Mouse (Mus musculus) heart, embryonic 14.5 days (tissue): ENCODE measurements at regions not wholly inside any gene's neighbourhood (a gene's known extent, or its start where the extent isn't known, plus 50 kb on each side); places are given as distances from the start of the nearest gene placed in this dataset.

Source experiments
- ATAC-seq: fragments of 200-750 bp; cut with Nextera tagmentation; 2 replicates; pipeline ENCODE4 v1.8.0; 2017; ENCODE audit warnings: low read depth, moderate TSS enrichment; ENCODE audit not compliant: insufficient number of reproducible peaks, insufficient read depth, low FRiP score
- H3K27ac ChIP-seq, 2 experiments: fragments of 200-500 bp in 1 of 2; fragments of 300-500 bp in 1 of 2; sonication (generic) in 1 of 2; replicated peaks in 1 of 2; 2 replicates each; pipeline ENCODE4 v1.5.1; 2012 to 2014; ENCODE audit warnings: low read depth in 2 of 2, low read length in 2 of 2, control low read depth in 1 of 2, mild to moderate bottlenecking in 1 of 2, mixed read lengths in 1 of 2; ENCODE audit not compliant: control insufficient read depth in 1 of 2, insufficient read depth in 1 of 2
- H3K27me3 ChIP-seq: fragments of 300-500 bp; sonication (generic); 2 replicates; pipeline ENCODE4 v1.6.1; 2014; ENCODE audit warnings: mild to moderate bottlenecking, low read length, control low read depth; ENCODE audit not compliant: control insufficient read depth, insufficient read depth
- H3K36me3 ChIP-seq: fragments of 300-500 bp; sonication (generic); 2 replicates; pipeline ENCODE4 v1.6.1; 2014; ENCODE audit warnings: mild to moderate bottlenecking, control low read depth, low read length, mixed read lengths; ENCODE audit not compliant: control insufficient read depth, insufficient read depth
- H3K4me1 ChIP-seq, 2 experiments: fragments of 200-500 bp in 1 of 2; fragments of 300-500 bp in 1 of 2; sonication (generic) in 1 of 2; 2 replicates each; pipeline ENCODE4 v1.6.1; 2012 to 2014; ENCODE audit warnings: low read length in 2 of 2, control low read depth in 1 of 2, mixed read lengths in 1 of 2; ENCODE audit not compliant: control insufficient read depth in 2 of 2, insufficient read depth in 2 of 2
- H3K4me2 ChIP-seq: fragments of 300-500 bp; sonication (generic); 2 replicates; pipeline ENCODE4 v1.6.1; 2014; ENCODE audit warnings: mild to moderate bottlenecking, low read length
- H3K4me3 ChIP-seq, 2 experiments: fragments of 200-500 bp in 1 of 2; fragments of 300-500 bp in 1 of 2; sonication (generic) in 1 of 2; 2 replicates each; pipeline ENCODE4 v1.5.1; 2012 to 2014; ENCODE audit warnings: low read length in 2 of 2, mild to moderate bottlenecking in 2 of 2, control low read depth in 1 of 2, low read depth in 1 of 2, moderate library complexity in 1 of 2; ENCODE audit not compliant: control insufficient read depth in 1 of 2, insufficient read depth in 1 of 2
- H3K9ac ChIP-seq: fragments of 300-500 bp; sonication (generic); 2 replicates; pipeline ENCODE4 v1.6.1; 2014; ENCODE audit warnings: mild to moderate bottlenecking, low read length
- H3K9me3 ChIP-seq: fragments of 300-500 bp; sonication (generic); 2 replicates; pipeline ENCODE4 v1.6.1; 2016; ENCODE audit warnings: low read length, control low read depth; ENCODE audit not compliant: control insufficient read depth
- WGBS: fragments of 180-500 bp; shearing (Covaris S2); extraction: QIAGEN DNeasy Blood & Tissue Kit; methylation state at CpG from one replicate; pipeline ENCODE4 v1.1.7; 2014; 5-methylcytosine and 5-hydroxymethylcytosine counted together

DNA sequence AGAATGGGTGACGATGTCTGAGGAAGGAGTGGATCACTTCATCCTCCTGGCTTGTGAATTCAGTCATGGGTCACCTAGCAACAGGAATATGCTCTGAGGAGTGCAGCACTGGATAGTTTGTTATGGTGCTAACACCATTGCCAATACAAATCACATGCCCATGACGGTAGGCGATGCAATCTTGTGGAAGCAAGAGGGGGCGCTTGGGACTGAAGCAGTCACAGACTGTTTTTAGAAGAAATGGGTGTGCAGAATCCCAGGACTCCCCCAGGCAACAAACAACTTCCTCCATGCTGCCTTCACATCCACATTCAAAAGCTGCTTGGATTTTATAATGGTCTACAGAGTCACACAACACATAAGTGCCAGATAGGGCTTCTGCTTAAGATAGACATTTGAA, 221.5 kb downstream of the Tmem182 start:
- H3K9me3 ChIP-seq: no peaks in the 10 kb centered on the region
- H3K27me3 ChIP-seq: no peaks in the 10 kb centered on the region
- H3K36me3 ChIP-seq: no peaks in the 10 kb centered on the region
- no peak for ATAC-seq
- no peak overlapping the region for H3K4me2 ChIP-seq
- no peak overlapping the region for H3K27ac ChIP-seq
- H3K4me3 ChIP-seq: no peak overlapping the region
- WGBS: 85% methylated on average over 4 of the region's 4 CpGs
- no peak overlapping the region for H3K9ac ChIP-seq
- no peaks in the 10 kb centered on the region for H3K4me1 ChIP-seq

DNA sequence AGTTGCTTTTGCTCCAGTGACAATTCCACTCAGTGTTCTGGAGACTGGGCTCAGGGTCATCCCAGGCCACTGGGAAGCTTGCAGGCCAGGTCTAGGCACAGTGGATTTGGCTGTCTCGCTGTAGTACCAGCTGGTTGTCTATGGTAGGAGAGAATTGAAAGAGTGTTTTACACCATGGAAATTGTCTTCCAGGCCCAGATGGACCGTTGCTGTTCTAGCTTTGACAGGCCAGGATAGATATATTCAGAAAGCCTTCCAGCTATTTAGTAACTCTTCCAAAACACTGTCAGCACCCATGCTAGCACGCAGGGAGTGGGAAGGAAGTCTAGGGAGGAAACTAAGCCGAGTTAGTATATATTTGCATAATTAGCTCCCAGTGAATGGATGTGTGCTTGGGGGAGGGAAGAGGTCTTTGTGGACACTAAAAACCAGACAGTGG, 222.2 kb downstream of the Tmem182 start:
- Histone ChIP-seq H3K9ac (no peak overlapping the region), H3K9me3 (no peaks in the 10 kb centered on the region), H3K36me3 (no peaks in the 10 kb centered on the region), H3K27me3 (no peaks in the 10 kb centered on the region), H3K4me3 (no peak overlapping the region), H3K27ac (no peak overlapping the region), H3K4me2 (no peak overlapping the region), H3K4me1 (no peaks in the 10 kb centered on the region)
- ATAC-seq: no peak
- 53% methylated on average over 4 of the region's 4 CpGs for WGBS

DNA sequence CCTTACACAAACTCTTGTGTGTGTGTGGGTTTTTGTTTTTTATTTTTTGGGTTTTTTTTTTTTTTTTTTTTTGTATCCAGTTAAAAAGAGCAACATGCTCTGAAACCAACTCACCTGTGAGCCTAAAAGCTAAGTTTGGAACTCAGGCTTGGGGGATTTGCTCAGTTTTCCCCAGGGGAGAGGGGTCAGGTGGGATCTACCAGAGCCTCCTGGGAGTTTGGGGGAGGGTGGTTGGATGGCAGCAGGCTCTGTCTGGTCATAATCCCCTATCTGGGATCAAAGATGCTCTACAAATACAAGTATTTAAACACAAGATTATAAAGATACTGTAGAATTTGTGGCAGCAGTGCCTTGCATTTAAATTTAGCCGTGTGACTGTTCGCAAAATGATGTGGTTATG, 222.6 kb downstream of the Tmem182 start:
- Histone ChIP-seq H3K4me1 (no peaks in the 10 kb centered on the region), H3K4me2 (no peak overlapping the region), H3K4me3 (no peak overlapping the region), H3K27ac (no peak overlapping the region), H3K9me3 (no peaks in the 10 kb centered on the region), H3K27me3 (no peaks in the 10 kb centered on the region), H3K9ac (no peak overlapping the region), H3K36me3 (no peaks in the 10 kb centered on the region)
- 87% methylated on average over 2 of the region's 2 CpGs for WGBS
- ATAC-seq: no peak

DNA sequence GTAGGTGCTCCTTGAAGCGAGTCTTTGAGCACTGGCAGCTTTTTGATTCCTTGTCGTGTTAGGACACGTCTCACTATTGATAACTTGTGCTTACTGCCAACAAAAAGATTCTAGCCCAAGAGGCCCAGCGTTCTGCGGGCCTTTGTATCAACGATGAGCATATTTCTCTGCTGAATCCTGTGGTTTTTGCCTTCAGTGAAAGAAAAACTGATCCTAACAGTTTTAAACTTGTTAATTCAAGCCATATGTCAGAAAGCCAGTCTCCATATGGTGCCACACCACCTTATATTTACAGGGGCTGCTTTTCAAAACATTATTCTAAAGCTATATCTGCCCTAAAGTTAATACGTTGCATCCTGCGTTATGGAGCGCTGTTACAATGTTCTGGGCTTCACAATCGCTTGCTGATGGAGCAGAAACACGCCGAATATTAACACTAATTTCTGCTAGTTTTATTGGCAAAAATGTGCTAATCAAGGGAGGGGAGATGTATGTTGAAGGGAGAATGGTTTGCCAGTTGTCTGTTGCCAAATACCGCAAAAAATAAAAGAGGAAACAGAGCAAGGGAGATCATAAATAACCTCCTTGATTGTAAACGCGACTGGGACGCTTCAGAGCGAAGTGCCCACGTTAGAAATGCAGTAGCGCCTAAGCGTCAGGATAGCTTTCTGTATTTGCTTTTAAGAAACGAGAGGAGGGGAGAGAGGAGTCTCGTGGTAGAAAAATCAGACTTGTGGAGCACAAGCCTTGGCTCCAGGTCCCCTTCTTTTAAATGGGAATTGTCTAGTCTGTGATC, 229.9 kb downstream of the Tmem182 start:
- H3K36me3 ChIP-seq: no peaks in the 10 kb centered on the region
- H3K27me3 ChIP-seq: no peaks in the 10 kb centered on the region
- WGBS: 70% methylated on average over 22 of the region's 22 CpGs

DNA sequence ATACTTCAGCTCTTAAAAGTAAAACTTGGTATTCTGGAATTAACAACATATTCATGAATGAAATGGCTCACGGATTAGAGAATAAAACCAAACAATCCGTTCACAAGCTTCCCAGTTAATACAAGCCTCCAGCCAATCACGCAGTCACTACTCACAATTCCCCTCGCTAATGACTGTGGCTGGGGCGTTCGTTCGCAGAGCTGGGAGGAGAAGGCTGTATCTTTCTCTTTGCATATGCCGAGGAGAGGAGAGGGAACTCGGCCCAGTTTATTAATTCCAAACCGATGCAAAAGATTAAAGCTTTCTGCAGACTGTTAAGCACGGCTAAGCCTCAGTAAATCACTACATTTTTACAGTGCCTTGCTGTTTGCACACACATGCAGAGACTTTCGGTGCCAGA, 231.5 kb downstream of the Tmem182 start:
- 82% methylated on average over 12 of the region's 12 CpGs for WGBS
- H3K4me2 ChIP-seq: no peak overlapping the region

More for the DNA sequence above, 229.9 kb downstream of the Tmem182 start:
- Histone ChIP-seq H3K4me2 (no peak overlapping the region), H3K4me1 (no peaks in the 10 kb centered on the region), H3K9ac (no peak overlapping the region), H3K27ac (no peak overlapping the region), H3K4me3 (no peak overlapping the region), H3K9me3 (no peaks in the 10 kb centered on the region)
- ATAC-seq: no peak

DNA sequence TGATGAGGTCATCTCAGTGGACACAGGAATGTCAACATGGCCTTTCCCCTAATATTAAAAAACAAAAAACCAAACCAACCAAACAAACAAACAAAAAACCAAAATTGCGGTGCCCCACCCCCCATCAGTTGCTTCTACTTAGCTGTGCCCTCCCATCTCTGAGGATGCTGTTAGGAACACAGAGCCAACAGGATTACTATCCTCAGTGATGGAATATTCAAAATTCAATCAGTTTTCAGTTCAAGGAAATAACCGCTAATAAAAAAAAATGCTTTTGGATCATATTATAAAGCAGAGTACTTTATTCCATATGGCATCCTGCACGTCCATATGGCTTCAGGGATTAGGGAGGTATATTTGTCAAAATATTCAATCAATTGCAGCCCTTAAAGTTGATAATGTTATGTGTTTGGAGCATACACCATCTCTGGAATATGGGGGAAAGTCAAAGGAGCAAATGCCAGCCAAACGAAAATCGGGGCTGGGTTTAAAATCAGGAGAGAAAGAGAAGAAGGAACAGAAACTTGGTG, 249.1 kb downstream of the Tmem182 start:
- Histone ChIP-seq H3K4me3 (no peak overlapping the region), H3K4me2 (no peak overlapping the region), H3K27me3 (no peaks in the 10 kb centered on the region), H3K9ac (no peak overlapping the region), H3K9me3 (no peaks in the 10 kb centered on the region), H3K4me1 (peaks cover 0 to 5% of the 10 kb centered on the region in 2 experiments; a peak in 1 of 4 replicates), H3K36me3 (no peaks in the 10 kb centered on the region), H3K27ac (no peak overlapping the region)
- WGBS: 89% methylated on average over 5 of the region's 5 CpGs
- ATAC-seq: no peak

More for the DNA sequence above, 231.5 kb downstream of the Tmem182 start:
- Histone ChIP-seq H3K9me3 (no peaks in the 10 kb centered on the region), H3K9ac (no peak overlapping the region), H3K27me3 (no peaks in the 10 kb centered on the region), H3K4me3 (no peak overlapping the region), H3K36me3 (no peaks in the 10 kb centered on the region), H3K27ac (no peak overlapping the region), H3K4me1 (no peaks in the 10 kb centered on the region)
- ATAC-seq: no peak

DNA sequence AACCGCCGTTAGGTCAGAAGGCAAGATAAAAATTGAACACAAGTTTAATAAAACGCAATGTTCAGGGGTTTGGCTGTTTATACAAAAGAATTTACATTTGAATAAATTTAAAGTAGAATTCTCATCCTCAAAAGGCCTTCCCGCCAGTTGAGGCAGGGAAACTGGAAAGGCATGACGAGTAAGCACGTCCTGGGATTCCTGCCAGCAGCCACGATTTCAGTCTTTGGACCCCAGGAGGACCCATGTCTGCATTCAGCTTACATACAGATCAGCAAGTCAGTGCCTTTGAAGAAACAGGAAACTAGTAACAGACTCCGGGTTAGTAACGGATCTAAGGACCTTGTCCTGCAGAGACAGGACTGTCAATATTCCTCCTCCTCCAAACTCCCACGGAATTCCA, 250.4 kb downstream of the Tmem182 start:
- Histone ChIP-seq H3K36me3 (no peaks in the 10 kb centered on the region), H3K4me1 (peaks cover 0 to 5% of the 10 kb centered on the region in 2 experiments; a peak in 1 of 4 replicates), H3K4me3 (no peak overlapping the region), H3K9ac (no peak overlapping the region), H3K27ac (no peak overlapping the region), H3K9me3 (no peaks in the 10 kb centered on the region), H3K4me2 (no peak overlapping the region), H3K27me3 (no peaks in the 10 kb centered on the region)
- 83% methylated on average over 10 of the region's 10 CpGs for WGBS
- ATAC-seq: no peak
